In the genomic region with DNA sequence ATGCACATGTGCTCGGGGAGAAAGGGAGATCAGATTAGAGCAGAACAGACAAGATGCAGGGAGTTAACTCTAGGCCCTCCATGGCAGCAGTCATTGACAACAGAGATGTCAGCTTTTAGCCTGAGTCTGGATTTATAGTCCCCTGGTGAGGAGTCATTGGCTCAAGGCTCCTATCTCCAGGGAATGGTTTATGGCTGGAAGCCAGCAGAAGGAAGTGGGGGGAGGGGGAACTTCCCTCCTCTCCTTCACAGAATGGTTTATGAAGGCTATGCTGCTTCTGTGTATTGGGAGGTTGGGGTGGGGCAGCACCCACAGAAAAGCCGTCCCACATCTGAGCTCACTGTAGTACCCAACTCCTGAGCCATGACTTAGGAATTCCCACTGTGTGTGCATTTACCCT, we compare ENCODE assay signal across 16 mouse cellular contexts. TPM values are rescaled to one million over a fixed set of nuclear protein-coding genes. Genes with fewer than 3 reads are reported as not detected.
A peak's percentile ranks its signal among the peaks of the same experiment; 100 is the strongest.
DNase-seq lines count a peak whose midpoint lies in the region; ATAC-seq and TF ChIP-seq lines count a peak whose summit lies in the region.
"Had no signal": no experiment of that assay in that cellular context is flagged by ENCODE, and none has a peak within 500 bp of the region (broad histone marks: within the 10 kb centered on the region; RNA-seq: fewer than 3 reads in every experiment).

No protein-coding gene starts in this region.

- H3K4me3 ChIP-seq in intestine, embryonic 14.5 days (ENCODE audit: low read depth, low read length), result no peak overlapping the region
- H3K4me3 ChIP-seq in intestine, postnatal 0 days (ENCODE audit: low read depth, low read length), result no peak overlapping the region
- H3K4me3 ChIP-seq in hindbrain, embryonic 13.5 days, result no peak overlapping the region
- no peak overlapping the region for H3K4me3 ChIP-seq in midbrain, embryonic 10.5 days
- H3K4me3 ChIP-seq: embryonic facial prominence, embryonic 10.5 days; stomach, embryonic 15.5 days had no signal

- peaks cover 27% of the 10 kb centered on the region for H3K27me3 ChIP-seq in intestine, embryonic 14.5 days (replicated peaks; ENCODE audit: control insufficient read depth, insufficient read depth, low read length)
- peaks cover 14% of the 10 kb centered on the region for H3K27me3 ChIP-seq in intestine, postnatal 0 days (replicated peaks; ENCODE audit: control insufficient read depth, insufficient read depth, low read length)
- peaks cover 5% of the 10 kb centered on the region; the same call in 1 of the 2 replicates for H3K27me3 ChIP-seq in hindbrain, embryonic 13.5 days
- H3K27me3 ChIP-seq in midbrain, embryonic 10.5 days (ENCODE audit: low read depth, poor library complexity, severe bottlenecking), result peaks cover 29% of the 10 kb centered on the region

- no peak overlapping the region for H3K4me2 ChIP-seq in intestine, embryonic 14.5 days (ENCODE audit: low read length)
- no peak overlapping the region for H3K4me2 ChIP-seq in intestine, postnatal 0 days (replicated peaks; ENCODE audit: low read depth)
- H3K4me2 ChIP-seq in hindbrain, embryonic 13.5 days, result no peak overlapping the region
- H3K4me2 ChIP-seq: stomach, embryonic 15.5 days had no signal

- DNase-seq in intestine, embryonic 14.5 days (ENCODE audit: low spot score), result peak; percentile 57
- peak; percentile 24 for DNase-seq in adrenal gland, adult 8-10 months
- DNase-seq in mesoderm, embryonic 11.5 days (ENCODE audit: low read depth, low spot score), result peak; percentile 76
- no peak for DNase-seq in midbrain, embryonic 10.5 days (ENCODE audit: low spot score)
- no peak for DNase-seq in gastrocnemius, postnatal 14 days
- DNase-seq: cerebellum, adult 18-20 months; heart, adult 11 months; heart, postnatal 14 days; midbrain, embryonic 14.5 days had no signal

- H3K36me3 ChIP-seq in intestine, embryonic 14.5 days (ENCODE audit: control insufficient read depth, insufficient read depth, low read length), result no peaks in the 10 kb centered on the region
- H3K36me3 ChIP-seq in intestine, postnatal 0 days (ENCODE audit: control insufficient read depth, insufficient read depth), result no peaks in the 10 kb centered on the region
- no peaks in the 10 kb centered on the region; the same call in none of the 2 replicates for H3K36me3 ChIP-seq in hindbrain, embryonic 13.5 days
- peaks cover 17% of the 10 kb centered on the region for H3K36me3 ChIP-seq in midbrain, embryonic 10.5 days
- H3K36me3 ChIP-seq: stomach, embryonic 15.5 days had no signal

- intact Hi-C loops in gastrocnemius, postnatal 14 days (cut with DNase I; ENCODE audit: low total_unique reads), result no loop called here

- peak; percentile 50; the same call in 1 of the 2 replicates for ATAC-seq in intestine, embryonic 14.5 days (replicated peaks; ENCODE audit: low FRiP score, low TSS enrichment, low read depth)
- no peak for ATAC-seq in intestine, postnatal 0 days
- 0 out of 2 replicates have a peak, but pooled peaks have one; percentile 27 for ATAC-seq in hindbrain, embryonic 13.5 days (ENCODE audit: low FRiP score)
- ATAC-seq in activated CD4-positive, CD25-positive, alpha-beta regulatory T cell, adult 4 months, result no peak
- ATAC-seq: CD4-positive, CD25-positive, alpha-beta regulatory T cell, adult 4 months; lung, postnatal 0 days had no signal

- H3K27ac ChIP-seq in intestine, embryonic 14.5 days (ENCODE audit: low read depth), result no peak overlapping the region
- H3K27ac ChIP-seq in intestine, postnatal 0 days (ENCODE audit: low read depth, low read length), result no peak overlapping the region
- H3K27ac ChIP-seq in hindbrain, embryonic 13.5 days, result peak overlapping the region; percentile 46
- H3K27ac ChIP-seq in midbrain, embryonic 10.5 days (replicated peaks), result no peak overlapping the region
- H3K27ac ChIP-seq: embryonic facial prominence, embryonic 10.5 days; stomach, embryonic 15.5 days had no signal

- H3K9ac ChIP-seq in intestine, embryonic 14.5 days (ENCODE audit: low read length), result no peak overlapping the region
- no peak overlapping the region for H3K9ac ChIP-seq in intestine, postnatal 0 days (ENCODE audit: low read depth, low read length)
- H3K9ac ChIP-seq in hindbrain, embryonic 13.5 days, result no peak overlapping the region
- H3K9ac ChIP-seq: stomach, embryonic 15.5 days had no signal

- H3K4me1 ChIP-seq in intestine, embryonic 14.5 days (replicated peaks; ENCODE audit: control insufficient read depth, insufficient read depth, low read length), result peaks cover 9% of the 10 kb centered on the region
- H3K4me1 ChIP-seq in intestine, postnatal 0 days (replicated peaks; ENCODE audit: control insufficient read depth, insufficient read depth, low read length), result no peaks in the 10 kb centered on the region; the same call in 1 of the 2 replicates
- H3K4me1 ChIP-seq in hindbrain, embryonic 13.5 days (replicated peaks), result peaks cover 35% of the 10 kb centered on the region
- H3K4me1 ChIP-seq in midbrain, embryonic 10.5 days, result peaks cover 24% of the 10 kb centered on the region

- H3K9me3 ChIP-seq in intestine, embryonic 14.5 days (ENCODE audit: control insufficient read depth, low read length), result no peaks in the 10 kb centered on the region
- no peaks in the 10 kb centered on the region for H3K9me3 ChIP-seq in intestine, postnatal 0 days (ENCODE audit: control insufficient read depth)
- no peaks in the 10 kb centered on the region for H3K9me3 ChIP-seq in hindbrain, embryonic 13.5 days
- H3K9me3 ChIP-seq in midbrain, embryonic 10.5 days (replicated peaks), result peaks cover 16% of the 10 kb centered on the region
- H3K9me3 ChIP-seq: stomach, embryonic 15.5 days had no signal

- 15% methylated on average over 2 of the region's 2 CpGs for WGBS in intestine, embryonic 14.5 days
- 22% methylated on average over 2 of the region's 2 CpGs for WGBS in intestine, postnatal 0 days
- WGBS in hindbrain, embryonic 13.5 days, result 41% methylated on average over 2 of the region's 2 CpGs
- 84% methylated on average over 2 of the region's 2 CpGs for WGBS in midbrain, embryonic 10.5 days

- no peak for TF ChIP-seq CTCF in intestine, postnatal 0 days (IDR thresholded peaks at IDR 0.05; ENCODE audit: low read depth)

RNA-seq across cellular contexts. Expression of a gene that starts 24.6 kb away (rescaled TPM):
- 7.5 and 9.4 TPM in 2 replicates for polyA plus RNA-seq in intestine, embryonic 14.5 days (2014; fragmentation: Nextera tagmentation; extraction: Ambion mirVana)
- 3.7 and 4.1 TPM in 2 replicates for polyA plus RNA-seq in intestine, postnatal 0 days (2015; fragmentation: Nextera tagmentation; extraction: Ambion mirVana)
- 1 to 10 TPM in 1 of 4 experiments, under 1 TPM in 3; 0.42 to 1.1 (median 0.71) TPM for total RNA-seq in adrenal gland, adult 8-10 months (2022)
- polyA plus RNA-seq in hindbrain, embryonic 13.5 days (2015; fragmentation: Nextera tagmentation; extraction: Ambion mirVana), result 133 and 145 TPM in 2 replicates
- polyA plus RNA-seq in midbrain, embryonic 10.5 days (2016; fragmentation: Nextera tagmentation; extraction: Ambion mirVana), result 26.8 and 34.6 TPM in 2 replicates
- under 1 TPM in 1 of 2 experiments, not detected in 1; 0.29 TPM for total RNA-seq in gastrocnemius, postnatal 14 days (2021)
- under 1 TPM in 1 of 2 experiments, not detected in 1; 0.25 TPM for polyA plus RNA-seq in activated CD4-positive, CD25-positive, alpha-beta regulatory T cell, adult 4 months (2017; shearing (Covaris generic))

Comparison
In these comparisons a context has a peak if more than half of its experiments do, and no peak if none do; other contexts are left out.
1. ATAC-seq: peak in intestine, embryonic 14.5 days (single experiment) and hindbrain, embryonic 13.5 days (single experiment); none in intestine, postnatal 0 days (single experiment) and activated CD4-positive, CD25-positive, alpha-beta regulatory T cell, adult 4 months (single experiment).
2. DNase-seq: peak in intestine, embryonic 14.5 days (single experiment), adrenal gland, adult 8-10 months (single experiment) and mesoderm, embryonic 11.5 days (single experiment); none in midbrain, embryonic 10.5 days (single experiment) and gastrocnemius, postnatal 14 days (single experiment).